Mouse (Mus musculus): ENCODE measurements around the gene Syce2.

GRCm38 (mm10) chr8:84877297-84878035, 5.6 kb downstream of the Syce2 start:
- TF ChIP-seq ZC3H11A (IDR thresholded peaks at IDR 0.05; ENCODE audit: borderline replicate concordance, low read depth, low read length), result no peak
- TF ChIP-seq ZNF384 (IDR thresholded peaks at IDR 0.05; ENCODE audit: low read depth, low read length), result no peak
- no peak for TF ChIP-seq CHD2 (IDR thresholded peaks at IDR 0.05; ENCODE audit: low read depth, low read length)
- TF ChIP-seq HCFC1 (IDR thresholded peaks at IDR 0.05; ENCODE audit: borderline replicate concordance, insufficient read depth, low read length), result no peak
- no peak for TF ChIP-seq MAFK (IDR thresholded peaks at IDR 0.05; ENCODE audit: insufficient read depth, low read depth, low read length)

Measured in ES-E14 (cell line).